16 mouse cellular contexts compared by ENCODE assay signal in the genomic region with DNA sequence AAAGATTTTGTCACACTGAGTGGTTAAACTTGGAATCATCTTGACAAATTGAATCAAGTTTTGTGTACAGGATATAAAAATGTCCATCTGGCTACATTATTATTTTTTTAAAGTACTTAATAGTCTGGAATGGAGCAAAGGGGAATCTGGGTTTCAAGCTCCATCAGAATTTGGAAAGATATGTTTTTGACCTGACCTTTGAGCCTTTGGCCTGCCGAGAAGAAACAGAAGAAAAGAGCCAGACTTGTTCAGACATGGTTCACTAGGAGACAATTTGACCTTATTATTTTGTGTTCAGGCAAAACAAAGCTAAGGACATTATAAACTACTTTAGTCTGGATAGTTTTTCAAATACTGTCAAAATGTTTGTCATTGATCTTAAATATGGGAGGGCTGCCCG.
"Had no signal": no experiment of that assay in that cellular context is flagged by ENCODE, and none has a peak within 500 bp of the region (broad histone marks: within the 10 kb centered on the region; RNA-seq: fewer than 3 reads in every experiment).

No protein-coding gene starts in this region.

- H3K9ac ChIP-seq: limb, embryonic 13.5 days; liver, embryonic 15.5 days; lung, embryonic 14.5 days; neural tube, embryonic 15.5 days had no signal

- H3K4me2 ChIP-seq: limb, embryonic 13.5 days; liver, embryonic 11.5 days; liver, embryonic 15.5 days; lung, embryonic 14.5 days; neural tube, embryonic 15.5 days had no signal

- H3K27ac ChIP-seq: limb, embryonic 13.5 days; liver, embryonic 15.5 days; midbrain, embryonic 10.5 days; neural tube, embryonic 15.5 days; stomach, postnatal 0 days had no signal

- H3K4me3 ChIP-seq: limb, embryonic 13.5 days; liver, embryonic 15.5 days; midbrain, embryonic 10.5 days; myocyte; neural tube, embryonic 15.5 days had no signal

- H3K36me3 ChIP-seq: limb, embryonic 13.5 days; liver, embryonic 15.5 days; midbrain, embryonic 10.5 days; neural tube, embryonic 15.5 days had no signal

- H3K9me3 ChIP-seq: limb, embryonic 13.5 days; liver, embryonic 15.5 days; midbrain, embryonic 10.5 days; neural tube, embryonic 15.5 days had no signal

- DNase-seq: kidney, adult 11 months; left cerebral cortex, postnatal 4 days; lung, embryonic 14.5 days; lung, postnatal 10 days; lung, postnatal 4 days; midbrain, embryonic 14.5 days; right cerebral cortex, adult 18-20 months; right cerebral cortex, postnatal 25 days; thymus, postnatal 4 days had no signal

- H3K27me3 ChIP-seq: limb, embryonic 13.5 days; liver, embryonic 15.5 days; neural tube, embryonic 15.5 days had no signal

- H3K4me1 ChIP-seq: limb, embryonic 13.5 days; liver, embryonic 15.5 days; midbrain, embryonic 10.5 days; neural tube, embryonic 15.5 days had no signal
